Mouse (Mus musculus) T-cell, adult 2 months (primary cell): Measurements from ENCODE around the gene Sec14l3.
A peak's percentile ranks its signal among the peaks of the same experiment; 100 is the strongest.

ENCODE experiments used
- DNase-seq: peaks from one replicate; pipeline ENCODE4 v3.0.0; 2022; ENCODE audit warnings: low spot score

The Sec14l3 gene

DNA sequence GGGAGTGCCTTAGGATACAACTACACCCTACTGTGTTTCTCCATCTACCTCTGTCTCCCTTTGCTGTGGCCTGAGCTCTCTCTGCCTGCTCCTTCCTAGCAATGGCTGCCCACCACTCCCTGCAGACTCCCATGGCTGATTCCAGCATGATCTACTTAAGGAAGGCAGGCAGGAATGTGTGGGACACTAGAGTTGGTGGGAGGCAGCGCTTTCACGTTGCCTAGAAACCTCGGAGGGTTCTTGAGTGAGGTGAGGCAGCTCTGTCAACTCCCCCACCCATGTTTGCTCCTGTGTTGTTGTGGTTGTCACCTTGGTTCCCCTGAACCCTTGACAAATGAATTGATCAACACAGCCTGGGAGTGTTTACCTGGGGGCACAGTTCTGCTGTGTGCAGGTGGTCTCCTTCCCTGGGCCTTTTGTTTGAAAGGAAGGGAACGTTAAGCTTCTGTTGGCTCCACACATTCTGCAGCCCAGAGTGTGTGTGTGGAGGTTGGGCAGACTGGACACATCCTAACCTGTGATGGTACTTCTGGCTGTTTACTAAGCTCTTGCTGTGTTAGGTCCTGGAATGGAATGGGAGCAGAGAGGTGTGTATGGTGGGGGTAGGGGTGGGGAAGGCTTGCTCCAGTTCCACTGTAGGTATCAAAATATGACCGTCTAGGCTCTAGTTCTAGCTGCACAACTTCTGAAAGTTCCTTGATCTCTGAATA is 3.6 kb upstream of the Sec14l3 start:
- DNase-seq: no peak

DNA sequence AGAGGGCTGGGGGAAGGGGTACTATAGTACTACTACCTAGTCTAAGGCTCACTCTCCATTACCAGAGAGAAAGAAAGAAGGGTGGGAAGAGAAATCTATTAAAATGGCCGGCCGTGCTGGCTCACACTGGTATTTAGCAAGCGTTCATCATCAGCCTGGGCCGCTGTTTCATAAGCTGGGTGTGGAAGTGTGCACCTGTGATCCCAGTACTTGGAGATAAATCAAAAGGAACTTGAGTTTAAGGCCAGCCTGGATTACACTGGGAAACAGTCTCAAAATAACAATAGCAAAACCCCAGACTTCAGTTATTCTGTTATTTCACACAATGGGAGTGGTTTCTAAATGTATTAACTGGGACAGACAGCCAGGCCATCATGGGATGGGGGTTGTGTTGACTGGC is 2.1 kb upstream of the Sec14l3 start:
- DNase-seq: no peak

DNA sequence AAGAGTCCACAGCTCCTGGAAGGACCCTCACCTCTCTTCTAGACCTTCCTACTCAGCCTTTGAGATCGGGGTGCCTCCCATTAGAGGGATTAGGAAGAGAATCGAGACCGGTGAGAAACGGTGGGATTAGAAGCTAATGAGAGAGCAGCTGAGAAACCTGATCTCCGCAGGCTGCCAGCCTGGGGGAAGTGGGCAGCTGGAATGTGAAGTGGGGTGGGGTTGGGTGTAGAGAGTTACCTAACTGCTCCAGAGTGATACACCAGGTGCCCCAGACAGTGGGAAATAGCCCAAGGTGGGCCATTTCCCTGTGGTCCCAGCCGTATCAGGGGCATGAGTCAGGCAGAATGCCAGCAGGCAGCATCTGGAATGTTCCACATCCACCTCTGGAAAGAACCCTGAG is 1.7 kb upstream of the Sec14l3 start:
- no peak for DNase-seq

DNA sequence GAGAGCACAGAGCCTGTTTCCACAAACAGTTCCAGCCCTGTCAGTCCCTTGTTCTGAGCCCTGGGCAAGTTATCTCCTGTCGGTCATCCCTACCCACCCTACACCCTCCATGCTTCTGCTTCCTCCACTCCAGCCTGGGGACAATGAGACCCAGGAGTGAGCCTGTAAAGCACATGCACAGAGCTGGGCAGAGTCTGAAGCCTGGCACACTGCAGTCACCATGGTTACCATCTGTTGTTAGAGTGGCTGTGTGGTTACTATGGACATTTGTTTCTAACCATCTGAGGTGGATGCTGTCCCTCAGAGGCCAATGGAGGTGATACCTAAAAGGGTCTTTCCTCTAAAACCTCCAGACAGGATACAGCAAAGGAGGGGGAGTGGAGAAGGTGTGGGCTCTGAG is 5.0 kb downstream of the Sec14l3 start:
- DNase-seq: no peak

DNA sequence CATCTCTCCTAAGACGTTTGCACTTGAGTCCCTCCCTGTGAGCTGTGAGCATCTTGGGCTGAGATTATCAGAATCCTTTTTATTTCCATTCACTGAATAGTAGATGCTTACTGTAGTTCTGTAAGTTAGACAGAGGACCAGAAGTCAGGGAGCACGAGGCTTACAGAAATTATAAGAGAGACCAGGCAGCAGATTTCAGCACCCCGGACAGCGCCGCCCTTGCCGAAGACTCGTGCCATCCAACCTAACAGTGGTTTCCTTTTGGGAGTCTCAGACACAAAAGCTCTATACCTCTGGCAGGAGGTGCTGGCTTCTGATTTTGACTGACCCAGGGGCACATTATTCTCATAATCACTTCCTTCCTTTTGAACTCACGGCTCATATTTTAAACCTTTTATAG is 12.0 kb downstream of the Sec14l3 start:
- DNase-seq: no peak

GRCm38 (mm10) chr11:4078267-4078933 is 13.8 kb downstream of the Sec14l3 start:
- no peak for DNase-seq

DNA sequence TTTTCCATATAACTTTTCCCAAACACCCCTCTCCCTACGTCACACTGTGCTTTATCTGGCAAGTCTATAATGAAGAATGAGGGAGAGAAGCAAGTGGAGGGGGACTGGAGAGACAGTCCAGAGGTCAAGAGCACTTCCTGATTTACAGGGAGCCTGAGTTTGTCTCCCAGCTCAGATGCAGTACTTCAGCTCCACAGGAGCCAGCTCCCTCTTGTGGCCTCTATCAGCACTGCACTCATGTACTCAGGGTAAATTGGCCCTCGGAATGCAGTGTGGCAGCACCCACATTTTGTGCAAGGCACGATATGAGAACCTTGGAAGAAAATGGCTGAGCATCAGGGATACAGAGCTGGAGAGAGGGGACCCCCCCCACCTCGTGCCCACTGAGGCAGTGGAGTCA is 15.6 kb downstream of the Sec14l3 start:
- peak; percentile 33 for DNase-seq

DNA sequence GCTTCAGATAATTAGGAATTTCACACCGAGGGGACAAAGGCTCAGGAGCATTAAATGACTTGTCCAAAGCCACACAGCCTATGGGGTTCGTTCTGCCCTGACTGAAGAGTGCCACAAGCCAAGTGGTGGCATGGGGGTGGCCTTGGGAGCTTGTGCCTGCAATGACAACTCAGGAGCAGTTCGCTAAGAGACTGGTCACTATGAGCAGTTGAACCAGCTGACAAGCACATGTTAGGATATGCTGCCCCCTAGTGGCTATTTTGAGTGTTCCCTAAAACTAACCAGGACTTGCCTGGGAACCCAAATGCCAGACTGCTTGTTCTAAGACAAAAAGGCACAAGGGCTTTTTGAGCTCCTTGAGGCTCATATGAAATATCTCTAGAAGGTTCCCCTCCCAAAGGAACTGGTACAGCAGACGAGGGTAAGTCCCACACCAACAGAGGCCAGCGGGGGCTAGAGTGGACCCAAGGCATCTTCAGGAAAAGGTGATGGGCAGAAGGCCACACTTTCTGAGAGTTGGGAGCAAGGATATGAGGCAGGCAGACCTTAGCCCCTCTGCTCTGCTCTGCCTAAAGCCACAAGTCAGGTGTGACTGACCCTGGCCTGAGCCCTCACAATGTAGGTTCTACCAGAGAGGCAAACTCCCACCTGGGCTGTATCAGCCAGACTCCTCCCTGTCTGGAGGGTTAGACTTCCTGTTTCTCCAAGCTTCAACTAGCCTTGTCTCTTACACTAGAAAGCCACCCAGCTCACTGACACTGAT is 18.9 kb downstream of the Sec14l3 start:
- DNase-seq: peak; percentile 37

- DNase-seq: no peak
Observed at GRCm38 (mm10) chr11:4086246-4086645, 21.6 kb downstream of the Sec14l3 start.

DNA sequence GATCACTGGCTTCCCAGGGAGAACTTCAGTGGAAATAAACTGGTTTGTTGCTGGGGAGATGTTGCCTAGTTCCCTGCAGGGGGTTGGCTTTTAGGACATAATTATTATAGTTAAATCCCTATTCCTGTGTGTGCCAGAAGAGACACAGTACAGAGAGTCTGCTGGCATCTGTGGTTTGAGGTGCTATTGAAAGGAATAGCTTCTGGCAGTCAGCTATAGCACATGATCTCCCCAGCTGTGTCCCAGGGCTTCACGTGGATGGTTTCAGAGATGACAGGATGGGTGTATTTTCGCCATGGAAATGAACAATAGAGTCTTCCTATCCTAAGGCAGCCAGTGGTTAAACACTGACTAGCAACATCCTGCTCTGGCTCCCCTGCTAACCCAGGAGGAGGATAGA is 22.6 kb downstream of the Sec14l3 start:
- DNase-seq: no peak

DNA sequence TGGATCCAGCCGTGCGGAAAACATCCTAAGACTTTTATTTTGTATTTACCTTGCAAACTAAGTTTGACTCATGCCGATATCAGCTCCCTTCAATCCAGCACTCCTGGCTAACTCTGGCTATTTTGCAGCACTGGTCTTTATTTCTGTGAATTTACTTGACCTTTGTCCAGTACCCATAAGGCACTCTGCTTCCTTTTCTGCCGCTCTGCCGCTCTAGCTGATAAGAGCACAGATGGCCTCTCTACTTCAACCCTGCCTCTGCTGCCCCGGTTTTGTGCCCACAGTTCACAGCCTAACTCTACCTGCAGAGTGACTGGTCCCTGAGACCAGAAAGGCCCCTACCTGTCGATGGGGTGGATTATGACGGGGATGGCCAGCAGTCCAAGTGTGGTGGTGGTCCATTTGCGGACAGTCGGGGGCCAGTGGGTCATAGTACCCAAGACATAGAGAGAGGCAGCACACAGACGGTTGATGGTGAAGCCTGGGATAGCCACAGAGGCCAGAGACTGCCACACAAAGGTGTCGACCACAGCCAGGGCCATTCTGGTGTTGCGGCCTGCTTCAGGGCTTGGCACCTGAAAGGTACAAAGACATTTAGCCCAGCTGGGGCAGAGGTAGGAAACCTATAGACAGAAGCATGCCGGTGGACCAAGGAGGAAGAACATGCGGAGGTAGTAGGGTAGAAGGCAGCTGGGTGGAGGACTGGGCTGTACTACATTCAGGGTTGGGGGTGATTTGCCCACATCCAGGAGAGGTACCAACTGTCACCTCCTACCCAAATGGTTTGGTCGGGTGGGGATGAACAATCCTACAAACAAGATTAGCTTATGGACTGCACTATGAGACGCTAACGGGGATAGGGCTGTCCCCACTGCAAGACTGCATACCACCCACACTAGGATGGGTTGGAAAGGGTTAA is 29.1 kb downstream of the Sec14l3 start:
- no peak for DNase-seq

GRCm38 (mm10) chr11:4094378-4095170 is 29.9 kb downstream of the Sec14l3 start:
- DNase-seq: peak; percentile 78

- peak; percentile 51 for DNase-seq
Observed at GRCm38 (mm10) chr11:4095171-4096053, 30.8 kb downstream of the Sec14l3 start, which contains the start of gene Mtfp1. Mtfp1 (minus strand) TSS chr11:4095445.

DNA sequence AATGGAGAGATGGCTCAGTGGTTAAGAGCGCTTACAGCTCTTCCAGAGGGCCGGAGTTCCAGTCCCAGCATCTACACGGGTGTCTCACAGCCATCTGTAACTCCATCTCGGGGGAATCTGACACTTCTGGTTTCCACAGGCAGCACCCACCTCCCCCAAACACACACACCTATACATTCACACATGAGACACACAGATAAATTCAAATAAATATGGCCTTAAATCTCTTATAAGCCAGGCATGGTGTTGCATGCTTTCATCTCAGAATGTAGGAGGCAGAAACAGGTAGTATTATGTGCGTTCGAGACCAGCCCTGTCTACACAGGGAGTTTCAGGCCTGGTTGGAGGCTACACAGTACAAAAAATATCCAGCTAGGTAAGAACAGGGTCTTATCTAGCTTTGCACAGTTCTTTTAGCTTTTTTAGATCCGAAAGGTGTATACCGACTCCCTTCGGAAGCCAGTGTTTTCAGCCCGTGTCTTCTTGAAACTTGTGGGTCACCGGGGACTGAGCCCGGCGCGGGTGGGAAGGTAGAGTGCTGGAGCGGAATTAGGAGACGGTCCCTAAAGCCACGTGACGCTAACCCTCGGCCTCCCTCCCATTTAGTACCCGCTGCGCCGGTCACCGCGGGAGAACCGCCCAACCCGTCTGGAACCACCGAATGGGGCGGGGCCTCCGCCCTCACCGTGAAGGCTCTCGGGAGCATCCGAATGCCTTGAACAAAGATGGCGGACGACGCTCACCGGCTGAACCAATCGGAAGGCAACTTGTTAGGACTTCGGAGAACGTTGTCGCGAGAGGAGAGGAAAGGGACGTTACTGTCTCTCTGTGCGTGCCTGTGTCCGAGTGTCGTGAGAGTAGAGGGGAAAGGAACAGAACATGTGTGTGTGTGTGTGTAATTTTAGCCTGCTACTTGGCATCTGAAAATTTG is 31.7 kb downstream of the Sec14l3 start:
- DNase-seq: peak; percentile 92

- DNase-seq: no peak
Observed at GRCm38 (mm10) chr11:4097091-4097621, 32.5 kb downstream of the Sec14l3 start.

- no peak for DNase-seq
Observed at GRCm38 (mm10) chr11:4098120-4098519, 33.5 kb downstream of the Sec14l3 start.

DNA sequence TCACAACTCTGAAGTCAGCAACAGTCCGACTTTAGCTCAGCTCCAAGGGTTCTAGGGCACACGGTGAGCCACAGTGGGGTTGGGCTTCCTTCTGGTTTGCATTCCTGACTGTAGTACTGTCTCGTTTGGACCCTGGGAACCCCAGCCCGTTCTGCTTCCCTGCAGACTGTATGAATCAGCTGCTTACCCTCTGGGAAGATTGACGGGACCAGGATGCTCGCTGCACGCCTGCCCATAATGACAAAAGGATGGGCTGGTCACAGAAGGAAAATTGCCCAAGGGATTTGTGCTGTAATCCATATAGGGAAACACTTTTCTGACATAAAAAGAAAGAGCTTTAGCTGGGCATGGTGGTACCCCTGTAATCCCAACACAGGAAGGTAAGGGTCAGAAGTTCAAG is 34.2 kb downstream of the Sec14l3 start:
- DNase-seq: no peak

DNA sequence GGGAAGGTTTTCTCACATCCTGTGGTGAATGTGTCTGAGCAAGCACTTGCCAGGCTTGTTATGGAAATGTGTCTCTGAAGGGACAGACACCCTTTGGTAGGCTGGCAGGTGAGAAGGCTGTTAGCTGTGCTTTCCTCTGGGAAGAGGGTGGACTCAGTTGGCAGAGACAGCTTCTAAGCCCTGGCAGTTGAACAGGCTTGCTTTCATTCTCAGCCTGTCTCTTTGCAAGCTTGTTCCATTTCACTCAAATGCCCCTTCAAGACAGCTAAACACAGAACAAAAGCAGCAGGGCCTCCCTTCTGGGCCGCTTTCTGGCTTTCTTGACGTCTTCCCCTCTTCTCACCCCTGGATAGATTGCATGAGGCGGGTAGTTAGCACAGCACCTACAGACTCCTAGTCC is 34.8 kb downstream of the Sec14l3 start:
- no peak for DNase-seq

GRCm38 (mm10) chr11:4101851-4102250 is 37.2 kb downstream of the Sec14l3 start:
- no peak for DNase-seq
